Mouse (Mus musculus) thymus, adult 2 months (tissue): ENCODE measurements around the gene Ublcp1.

Experiments
- CTCF ChIP-seq: fragments of 200-500 bp; IDR thresholded peaks from 2 replicates; pipeline ENCODE4 v1.5.1; 2012; ENCODE audit warnings: mild to moderate bottlenecking, control low read depth, low read length, moderate library complexity, borderline replicate concordance; ENCODE audit not compliant: control insufficient read depth, poor library complexity, insufficient read depth; ENCODE audit errors: extremely low read depth
- POLR2A ChIP-seq: fragments of 200-500 bp; IDR thresholded peaks from 2 replicates; pipeline ENCODE4 v1.6.1; 2012; ENCODE audit warnings: mild to moderate bottlenecking, low read length, control low read depth, moderate library complexity; ENCODE audit not compliant: control insufficient read depth, poor library complexity, insufficient read depth; ENCODE audit errors: extremely low read depth

- TF ChIP-seq POLR2A, result peak; percentile 92
- TF ChIP-seq CTCF, result peak; percentile 41; the same call in 1 of the 2 replicates
Observed at GRCm38 (mm10) chr11:44518281-44519095, 48.2 kb upstream of the Ublcp1 start, which contains the start of gene Rnf145.
